Mouse (Mus musculus) spleen, postnatal 10 days (tissue): ENCODE results near the gene Zc3h6.

Experiments
- DNase-seq, 2 experiments: peaks; one replicate each; pipeline ENCODE4 v3.0.0; 2021 to 2022; ENCODE audit warnings: low spot score in 2 of 2

Gene Zc3h6

GRCm38 (mm10) chr2:129035381-129035780, 68.2 kb downstream of the Zc3h6 start:
- DNase-seq = no peak

- DNase-seq = no peak
Measured at GRCm38 (mm10) chr2:129038426-129038936, 71.3 kb downstream of the Zc3h6 start.

- DNase-seq = peak in 1 of 2 experiments; percentile 25
Measured at GRCm38 (mm10) chr2:129038937-129039631, 71.9 kb downstream of the Zc3h6 start.

- DNase-seq = peak in 1 of 2 experiments; percentile 20
Measured at GRCm38 (mm10) chr2:129040567-129040966, 73.4 kb downstream of the Zc3h6 start.

DNA sequence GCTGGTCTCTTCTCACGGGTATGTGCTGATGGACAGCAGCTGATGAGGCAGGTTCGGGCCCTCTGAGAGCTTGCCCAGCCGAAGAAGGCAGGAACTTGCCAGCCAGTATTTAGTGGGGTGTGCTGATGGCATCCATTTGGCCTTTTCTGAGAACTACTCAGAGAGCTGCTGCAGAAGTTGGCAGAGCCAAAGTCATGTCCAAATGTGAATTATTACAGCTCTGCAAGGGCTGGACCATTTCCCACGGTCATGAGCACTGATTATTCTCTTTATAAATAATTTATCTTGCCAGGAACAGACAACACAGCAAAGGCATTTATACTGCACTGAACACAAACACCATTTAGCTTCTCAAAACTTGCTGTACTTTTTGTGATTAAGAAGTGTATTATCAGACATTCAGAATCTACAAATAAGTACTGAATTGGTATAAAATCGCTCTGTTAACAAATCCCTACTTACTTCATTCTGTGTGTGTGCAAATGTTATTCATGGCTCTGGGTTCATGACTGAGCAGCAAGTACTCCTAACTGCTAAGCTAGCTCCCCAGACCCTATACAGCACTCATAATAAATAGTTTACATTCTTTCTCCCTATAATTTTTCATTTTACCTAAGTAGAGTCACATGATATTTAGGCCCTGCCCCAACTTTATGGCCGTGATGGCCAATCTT, 79.1 kb downstream of the Zc3h6 start:
- DNase-seq = no peak

DNA sequence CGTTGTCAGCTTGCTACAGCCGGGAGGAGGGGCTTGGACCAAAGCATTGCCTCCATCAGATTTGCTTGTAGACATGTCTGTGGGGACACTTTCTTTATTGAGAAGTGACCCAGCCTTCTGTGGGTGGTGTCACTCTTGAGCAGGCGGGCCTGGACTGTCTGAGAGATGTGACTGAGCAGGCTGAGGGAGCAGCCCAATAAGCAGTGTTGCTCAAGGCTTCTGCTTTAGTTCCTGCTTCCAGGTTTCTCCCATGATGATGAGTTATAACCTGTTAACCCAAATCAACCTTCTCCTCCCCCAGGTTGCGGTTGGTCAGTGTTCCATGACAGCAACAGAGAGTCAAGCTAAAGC, 79.6 kb downstream of the Zc3h6 start:
- DNase-seq = no peak

DNA sequence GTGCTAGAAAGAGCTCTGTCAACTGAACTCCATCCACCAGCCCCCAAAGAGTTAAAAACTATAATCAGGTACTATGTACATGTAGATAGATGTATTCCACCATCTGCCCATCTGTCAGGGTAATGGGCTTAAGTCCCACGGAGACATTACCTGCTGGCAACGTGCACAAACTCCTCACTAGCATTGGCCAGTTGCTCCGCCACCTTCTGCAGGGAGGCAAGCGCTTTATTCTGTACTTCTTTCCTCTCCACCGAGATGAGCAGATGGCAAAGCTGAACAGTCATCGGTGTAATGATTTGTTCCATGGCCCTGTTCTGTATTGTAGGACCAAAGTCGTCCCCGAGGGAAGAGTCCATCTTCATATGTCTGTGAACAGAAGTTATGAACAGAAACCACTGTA, 80.6 kb downstream of the Zc3h6 start, which contains the start of gene Vinac1:
Gene Vinac1, minus strand, starts transcription at position 362 of the 400 bp plus-strand sequence.
- DNase-seq = no peak

GRCm38 (mm10) chr2:129052451-129052983, 85.3 kb downstream of the Zc3h6 start:
- no peak for DNase-seq

GRCm38 (mm10) chr2:129055741-129056140, 88.5 kb downstream of the Zc3h6 start:
- no peak for DNase-seq

GRCm38 (mm10) chr2:129056597-129056996, 89.4 kb downstream of the Zc3h6 start:
- DNase-seq = peak; percentile 22 to 63

DNA sequence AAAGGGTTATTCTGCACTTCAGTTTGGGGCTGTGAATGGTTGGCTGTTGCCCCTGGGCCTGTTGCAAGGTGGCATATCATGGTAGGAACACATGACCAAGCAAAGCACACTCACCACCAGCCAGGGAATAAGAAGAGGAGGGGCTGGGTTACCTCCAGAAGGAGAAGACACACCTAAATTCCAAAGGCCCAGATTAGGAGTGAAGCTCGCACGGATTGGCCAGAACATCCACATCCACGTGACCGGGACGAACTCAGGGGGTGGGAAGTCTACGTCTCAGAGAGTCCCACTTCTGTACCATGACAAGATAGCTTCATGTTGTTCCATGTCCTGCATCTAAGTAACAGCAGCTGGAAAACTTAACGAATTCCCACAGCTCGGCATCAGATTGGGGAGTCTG, 90.1 kb downstream of the Zc3h6 start:
- no peak for DNase-seq

- no peak for DNase-seq
Measured at GRCm38 (mm10) chr2:129057920-129058361, 90.7 kb downstream of the Zc3h6 start.

DNA sequence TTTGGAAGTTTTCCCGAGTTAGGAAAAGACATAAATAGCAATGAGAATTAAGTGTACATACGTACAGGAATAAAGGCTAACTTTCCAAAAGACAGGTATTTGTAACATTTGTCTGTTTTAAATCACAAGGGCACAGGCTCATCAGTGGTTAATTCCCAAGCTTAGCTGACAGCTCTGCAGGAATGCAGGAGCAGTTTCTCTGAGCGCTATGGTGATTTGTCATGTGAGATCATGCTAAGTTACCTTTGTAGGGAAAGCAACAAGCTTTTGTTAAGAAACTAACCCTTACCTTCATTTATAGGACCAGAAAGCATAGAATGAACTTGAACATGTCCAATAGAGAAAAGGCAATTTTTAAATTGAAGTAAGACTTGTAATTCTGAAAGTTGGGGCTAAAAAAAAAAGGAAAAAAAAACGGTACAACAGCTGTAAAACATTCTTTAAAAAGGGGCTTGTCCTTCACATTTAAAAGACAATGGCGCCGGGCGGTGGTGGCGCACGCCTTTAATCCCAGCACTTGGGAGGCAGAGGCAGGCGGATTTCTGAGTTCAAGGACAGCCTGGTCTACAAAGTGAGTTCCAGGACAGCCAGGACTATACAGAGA, 94.4 kb downstream of the Zc3h6 start:
- no peak for DNase-seq

DNA sequence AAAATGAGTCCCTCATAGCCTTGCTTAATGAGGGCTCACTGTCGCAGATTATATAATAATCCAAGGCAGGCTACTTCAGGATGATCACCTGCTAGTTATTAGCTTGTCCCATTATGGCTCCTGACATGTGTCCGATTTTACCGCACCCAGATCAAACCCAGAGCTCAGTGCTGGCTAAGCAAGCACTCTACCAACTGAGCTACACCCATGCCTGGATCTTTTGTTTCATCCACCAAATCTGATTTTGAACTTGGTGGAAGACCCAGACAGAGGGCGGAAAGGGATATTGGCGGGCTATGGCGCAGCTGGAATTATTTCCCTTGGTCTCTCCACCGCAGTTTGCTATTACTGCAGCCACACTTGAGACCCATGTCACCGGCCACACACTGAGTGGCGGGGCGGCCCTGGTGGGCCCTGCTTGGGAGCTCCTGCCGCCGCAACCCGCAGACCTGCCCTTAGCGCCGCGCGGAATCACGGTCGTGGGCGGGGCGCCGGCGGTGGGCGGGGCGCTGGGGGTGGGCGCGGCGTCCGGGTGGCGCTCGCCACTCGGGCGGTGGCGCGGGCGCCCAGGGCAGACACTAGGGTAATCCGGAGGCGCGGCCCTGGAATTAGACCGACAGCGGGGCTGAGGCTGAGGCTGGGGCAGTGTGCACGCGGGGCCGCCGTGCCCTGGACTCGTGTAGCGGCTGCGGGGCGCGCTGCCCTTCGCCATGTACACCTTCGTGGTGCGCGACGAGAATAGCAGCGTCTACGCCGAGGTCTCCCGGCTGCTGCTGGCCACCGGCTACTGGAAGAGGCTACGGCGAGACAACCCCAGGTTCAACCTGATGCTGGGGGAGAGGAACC, 98.5 kb downstream of the Zc3h6 start, which contains the start of gene Ttl:
Gene Ttl, plus strand, starts transcription at position 506 of the 846 bp plus-strand sequence.
- DNase-seq = peak; percentile 60 to 78

GRCm38 (mm10) chr2:129066326-129066725, 99.1 kb downstream of the Zc3h6 start:
- peak; percentile 20 to 37 for DNase-seq
